Mouse (Mus musculus): ENCODE data around the gene Csrnp2.

DNA sequence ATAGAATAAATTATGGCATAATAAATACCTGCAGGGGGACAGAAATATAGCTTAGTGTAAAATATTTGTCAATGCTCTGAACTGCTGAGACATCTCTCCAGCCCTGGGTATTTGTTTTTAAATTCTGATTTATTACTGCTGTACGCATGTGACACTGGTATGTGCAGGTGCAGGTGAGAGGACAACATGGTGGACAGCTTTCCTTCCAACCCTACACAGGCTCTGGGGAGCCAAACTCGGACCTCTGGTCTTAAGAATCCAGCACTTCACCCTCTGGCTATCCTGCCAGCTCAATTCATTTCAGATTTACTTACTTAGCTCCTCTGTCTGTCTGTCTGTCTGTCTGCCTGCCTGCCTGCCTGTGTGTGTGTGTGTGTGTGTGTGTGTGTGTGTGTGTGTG lies 19.8 kb upstream of the Csrnp2 start:
- TF ChIP-seq CHD1 (IDR thresholded peaks at IDR 0.05; ENCODE audit: low read depth, low read length): no peak
- TF ChIP-seq CHD2 (IDR thresholded peaks at IDR 0.05; ENCODE audit: low read length): no peak
- no peak for TF ChIP-seq TAL1 (IDR thresholded peaks at IDR 0.05; ENCODE audit: low read length)
- TF ChIP-seq CTCF (IDR thresholded peaks at IDR 0.05 in 2 of 3, conservative IDR thresholded peaks at IDR 0.05 in 1 of 3; ENCODE audit: control insufficient read depth in 1 of 3, insufficient read depth in 1 of 3, low read depth in 2 of 3, low read length in 3 of 3, poor library complexity in 1 of 3, severe bottlenecking in 1 of 3): no peak
- no peak for TF ChIP-seq RAD21 (IDR thresholded peaks at IDR 0.05; ENCODE audit: low read depth, low read length)
- TF ChIP-seq RCOR1 (IDR thresholded peaks at IDR 0.05; ENCODE audit: low read depth, low read length): no peak
- no peak for TF ChIP-seq POLR2A (IDR thresholded peaks at IDR 0.05; ENCODE audit: control insufficient read depth in 1 of 2, insufficient read depth in 1 of 2, low read depth in 1 of 2, low read length in 2 of 2, poor library complexity in 1 of 2)
- no peak for TF ChIP-seq POLR2AphosphoS2 (IDR thresholded peaks at IDR 0.05; ENCODE audit: low read length)
- TF ChIP-seq EP300 (IDR thresholded peaks at IDR 0.05; ENCODE audit: low read depth in 1 of 2, low read length in 2 of 2): no peak
- TF ChIP-seq E2F4 (IDR thresholded peaks at IDR 0.05; ENCODE audit: borderline replicate concordance, low read depth, low read length): no peak
